Mouse (Mus musculus): ENCODE results near the gene Ppp2r2c. TPM values are rescaled to one million over a fixed set of nuclear protein-coding genes. Genes with fewer than 3 reads are reported as not detected.

Ppp2r2c gene
- polyA plus RNA-seq, 1 experiment from 2014 or later = 1.1 TPM

GRCm38 (mm10) chr5:36899392-36899791, 31.1 kb downstream of the Ppp2r2c start:
- H3K4me2 ChIP-seq (replicated peaks) = no peak overlapping the region
- H3K9me3 ChIP-seq = no peaks in the 10 kb centered on the region
- no peaks in the 10 kb centered on the region for H3K4me1 ChIP-seq
- 73% methylated on average over 5 of the region's 5 CpGs for WGBS
- ATAC-seq (ENCODE audit: insufficient number of reproducible peaks, insufficient read depth, low FRiP score, low TSS enrichment) = no peak
- no peak overlapping the region for H3K27ac ChIP-seq
- no peaks in the 10 kb centered on the region for H3K36me3 ChIP-seq
- no peak overlapping the region for H3K9ac ChIP-seq
- H3K4me3 ChIP-seq = no peak overlapping the region
- no peaks in the 10 kb centered on the region; the same call in 1 of the 2 replicates for H3K27me3 ChIP-seq

- no peak overlapping the region for H3K4me2 ChIP-seq (replicated peaks)
- H3K27ac ChIP-seq = no peak overlapping the region
- H3K4me1 ChIP-seq = no peaks in the 10 kb centered on the region
- no peaks in the 10 kb centered on the region; the same call in 1 of the 2 replicates for H3K27me3 ChIP-seq
- 59% methylated on average over 6 of the region's 6 CpGs for whole genome bisulfite sequencing
- no peak overlapping the region for H3K9ac ChIP-seq
- no peak overlapping the region for H3K4me3 ChIP-seq
- H3K36me3 ChIP-seq = no peaks in the 10 kb centered on the region
- H3K9me3 ChIP-seq = no peaks in the 10 kb centered on the region
- no peak for ATAC-seq (ENCODE audit: insufficient number of reproducible peaks, insufficient read depth, low FRiP score, low TSS enrichment)
Observed at GRCm38 (mm10) chr5:36900189-36900619, 31.9 kb downstream of the Ppp2r2c start.

GRCm38 (mm10) chr5:36902807-36903206, 34.5 kb downstream of the Ppp2r2c start:
- H3K9ac ChIP-seq = no peak overlapping the region
- no peak overlapping the region for H3K4me3 ChIP-seq
- H3K27me3 ChIP-seq = no peaks in the 10 kb centered on the region; the same call in 1 of the 2 replicates
- WGBS = 81% methylated on average over 2 of the region's 2 CpGs
- H3K4me1 ChIP-seq = no peaks in the 10 kb centered on the region
- H3K27ac ChIP-seq = no peak overlapping the region
- no peak for ATAC-seq (ENCODE audit: insufficient number of reproducible peaks, insufficient read depth, low FRiP score, low TSS enrichment)
- H3K4me2 ChIP-seq (replicated peaks) = no peak overlapping the region
- H3K9me3 ChIP-seq = no peaks in the 10 kb centered on the region
- no peaks in the 10 kb centered on the region for H3K36me3 ChIP-seq

GRCm38 (mm10) chr5:36904131-36904530, 35.8 kb downstream of the Ppp2r2c start:
- Histone ChIP-seq H3K9me3 (no peaks in the 10 kb centered on the region), H3K27ac (no peak overlapping the region), H3K27me3 (no peaks in the 10 kb centered on the region; the same call in 1 of the 2 replicates), H3K4me1 (no peaks in the 10 kb centered on the region), H3K9ac (no peak overlapping the region), H3K4me2 (replicated peaks) (no peak overlapping the region), H3K4me3 (no peak overlapping the region), H3K36me3 (no peaks in the 10 kb centered on the region)
- 86% methylated on average over 2 of the region's 2 CpGs for WGBS
- no peak for ATAC-seq (ENCODE audit: insufficient number of reproducible peaks, insufficient read depth, low FRiP score, low TSS enrichment)

GRCm38 (mm10) chr5:36904703-36905102, 36.4 kb downstream of the Ppp2r2c start:
- Histone ChIP-seq H3K9me3 (no peaks in the 10 kb centered on the region), H3K4me3 (no peak overlapping the region), H3K36me3 (no peaks in the 10 kb centered on the region), H3K9ac (no peak overlapping the region), H3K4me1 (no peaks in the 10 kb centered on the region), H3K4me2 (replicated peaks) (no peak overlapping the region), H3K27me3 (no peaks in the 10 kb centered on the region; the same call in 1 of the 2 replicates), H3K27ac (no peak overlapping the region)
- no peak for ATAC-seq (ENCODE audit: insufficient number of reproducible peaks, insufficient read depth, low FRiP score, low TSS enrichment)
- 75% methylated on average over 9 of the region's 9 CpGs for WGBS

GRCm38 (mm10) chr5:36905216-36905615, 36.9 kb downstream of the Ppp2r2c start:
- Histone ChIP-seq H3K4me1 (no peaks in the 10 kb centered on the region), H3K4me2 (replicated peaks) (no peak overlapping the region), H3K9ac (no peak overlapping the region), H3K4me3 (no peak overlapping the region), H3K36me3 (no peaks in the 10 kb centered on the region), H3K27me3 (no peaks in the 10 kb centered on the region; the same call in 1 of the 2 replicates), H3K9me3 (no peaks in the 10 kb centered on the region), H3K27ac (no peak overlapping the region)
- WGBS = 67% methylated on average over 8 of the region's 8 CpGs
- no peak for ATAC-seq (ENCODE audit: insufficient number of reproducible peaks, insufficient read depth, low FRiP score, low TSS enrichment)

- H3K27me3 ChIP-seq = peaks cover 3% of the 10 kb centered on the region; the same call in 1 of the 2 replicates
- no peaks in the 10 kb centered on the region for H3K36me3 ChIP-seq
- no peak overlapping the region for H3K9ac ChIP-seq
- 36% methylated on average over 10 of the region's 10 CpGs for WGBS
- H3K27ac ChIP-seq = no peak overlapping the region
- no peaks in the 10 kb centered on the region for H3K4me1 ChIP-seq
- H3K4me3 ChIP-seq = no peak overlapping the region
- H3K4me2 ChIP-seq (replicated peaks) = no peak overlapping the region
- H3K9me3 ChIP-seq = no peaks in the 10 kb centered on the region
- ATAC-seq (ENCODE audit: insufficient number of reproducible peaks, insufficient read depth, low FRiP score, low TSS enrichment) = no peak
Observed at GRCm38 (mm10) chr5:36907695-36908094, 39.4 kb downstream of the Ppp2r2c start.

- Histone ChIP-seq H3K9ac (no peak overlapping the region), H3K4me2 (replicated peaks) (no peak overlapping the region), H3K4me1 (no peaks in the 10 kb centered on the region), H3K27me3 (peaks cover 3% of the 10 kb centered on the region; the same call in 1 of the 2 replicates), H3K9me3 (no peaks in the 10 kb centered on the region), H3K4me3 (no peak overlapping the region), H3K36me3 (no peaks in the 10 kb centered on the region), H3K27ac (no peak overlapping the region)
- ATAC-seq (ENCODE audit: insufficient number of reproducible peaks, insufficient read depth, low FRiP score, low TSS enrichment) = no peak
- 85% methylated on average over 21 of the region's 21 CpGs for WGBS
Observed at GRCm38 (mm10) chr5:36909545-36909944, 41.2 kb downstream of the Ppp2r2c start.

- 40% methylated on average over 7 of the region's 7 CpGs for WGBS
- no peak overlapping the region for H3K9ac ChIP-seq
- peaks cover 3% of the 10 kb centered on the region; the same call in 1 of the 2 replicates for H3K27me3 ChIP-seq
- no peaks in the 10 kb centered on the region for H3K36me3 ChIP-seq
- no peak for ATAC-seq (ENCODE audit: insufficient number of reproducible peaks, insufficient read depth, low FRiP score, low TSS enrichment)
- H3K27ac ChIP-seq = no peak overlapping the region
- H3K9me3 ChIP-seq = no peaks in the 10 kb centered on the region
- no peak overlapping the region for H3K4me2 ChIP-seq (replicated peaks)
- no peak overlapping the region for H3K4me3 ChIP-seq
- no peaks in the 10 kb centered on the region for H3K4me1 ChIP-seq
Observed at GRCm38 (mm10) chr5:36910980-36911379, 42.7 kb downstream of the Ppp2r2c start.

GRCm38 (mm10) chr5:36911759-36912352, 43.5 kb downstream of the Ppp2r2c start:
- H3K4me1 ChIP-seq = no peaks in the 10 kb centered on the region
- no peak for ATAC-seq (ENCODE audit: insufficient number of reproducible peaks, insufficient read depth, low FRiP score, low TSS enrichment)
- no peak overlapping the region for H3K4me3 ChIP-seq
- H3K4me2 ChIP-seq (replicated peaks) = no peak overlapping the region
- H3K9me3 ChIP-seq = no peaks in the 10 kb centered on the region
- H3K9ac ChIP-seq = no peak overlapping the region
- 71% methylated on average over 11 of the region's 11 CpGs for WGBS
- H3K27ac ChIP-seq = no peak overlapping the region
- peaks cover 3% of the 10 kb centered on the region; the same call in 1 of the 2 replicates for H3K27me3 ChIP-seq
- no peaks in the 10 kb centered on the region for H3K36me3 ChIP-seq

GRCm38 (mm10) chr5:36912602-36913310, 44.4 kb downstream of the Ppp2r2c start:
- no peak overlapping the region for H3K4me2 ChIP-seq (replicated peaks)
- no peak overlapping the region for H3K4me3 ChIP-seq
- H3K9me3 ChIP-seq = no peaks in the 10 kb centered on the region
- no peaks in the 10 kb centered on the region for H3K36me3 ChIP-seq
- WGBS = 62% methylated on average over 14 of the region's 14 CpGs
- ATAC-seq (ENCODE audit: insufficient number of reproducible peaks, insufficient read depth, low FRiP score, low TSS enrichment) = no peak
- H3K27me3 ChIP-seq = peaks cover 3% of the 10 kb centered on the region; the same call in 1 of the 2 replicates
- H3K9ac ChIP-seq = no peak overlapping the region
- H3K4me1 ChIP-seq = no peaks in the 10 kb centered on the region
- no peak overlapping the region for H3K27ac ChIP-seq

- Histone ChIP-seq H3K9ac (no peak overlapping the region), H3K27me3 (0 out of 2 replicates have a peak, but pooled peaks cover 3% of the 10 kb centered on the region), H3K4me1 (no peaks in the 10 kb centered on the region), H3K36me3 (no peaks in the 10 kb centered on the region), H3K4me2 (replicated peaks) (no peak overlapping the region), H3K9me3 (no peaks in the 10 kb centered on the region), H3K27ac (no peak overlapping the region), H3K4me3 (no peak overlapping the region)
- no peak for ATAC-seq (ENCODE audit: insufficient number of reproducible peaks, insufficient read depth, low FRiP score, low TSS enrichment)
- WGBS = 60% methylated on average over 3 of the region's 3 CpGs
Observed at GRCm38 (mm10) chr5:36915256-36915655, 46.9 kb downstream of the Ppp2r2c start.

All from embryonic facial prominence, embryonic 12.5 days (tissue).